Mouse (Mus musculus): Measurements from ENCODE around the gene Gpr173.
"Not testable (repeated sequence)": the region's sequence is repeated elsewhere in the genome, so short reads cannot be mapped to it uniquely, and the experiment has no call there.

Gpr173 gene

DNA sequence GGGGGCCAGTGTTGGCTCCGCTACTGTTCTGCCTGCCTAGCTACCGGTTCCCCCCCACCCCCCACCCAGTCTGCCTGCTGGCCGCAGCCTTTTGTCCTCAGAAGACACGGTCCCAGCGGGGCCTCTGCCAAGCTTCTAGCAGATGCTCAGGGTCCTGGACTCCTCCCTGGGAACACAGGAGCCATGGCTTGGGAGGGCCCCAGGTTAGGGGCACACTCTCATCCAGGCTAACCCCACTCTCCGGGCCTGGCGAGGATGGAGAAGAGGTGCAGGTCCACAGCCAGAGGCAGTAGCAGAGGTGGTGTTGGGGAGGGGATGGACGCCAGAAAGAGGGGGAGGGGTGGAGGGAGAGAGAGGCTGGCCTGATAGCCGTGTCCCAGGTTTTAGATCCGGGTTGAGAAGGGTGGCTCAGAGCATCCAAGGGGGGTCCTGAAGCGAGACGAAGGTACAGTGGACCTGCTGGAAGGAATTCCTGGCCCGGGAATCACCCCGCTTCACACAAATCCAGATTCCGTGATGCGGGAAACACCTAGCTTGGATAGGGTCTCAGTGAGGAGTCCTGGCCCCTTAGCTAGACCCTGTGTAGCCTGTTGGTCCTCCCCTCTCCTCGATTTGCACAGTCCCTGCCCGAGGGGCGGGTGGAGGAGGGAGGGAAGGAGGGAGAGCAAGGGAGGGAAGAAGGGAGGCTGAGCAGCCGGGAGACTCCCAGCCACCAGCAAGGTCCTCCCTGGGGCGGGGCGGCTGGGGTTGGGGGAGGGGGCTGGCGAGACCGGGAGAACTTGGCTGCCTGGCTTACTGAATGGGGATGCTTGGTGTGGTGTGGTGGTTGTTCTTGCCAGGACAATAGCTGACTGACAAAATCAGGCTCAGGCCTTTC is at the start of gene Gpr173:
Gene Gpr173 (minus strand): TSS at position 308 of the 877 bp plus-strand sequence.
- peak; percentile 79 for DNase-seq

DNA sequence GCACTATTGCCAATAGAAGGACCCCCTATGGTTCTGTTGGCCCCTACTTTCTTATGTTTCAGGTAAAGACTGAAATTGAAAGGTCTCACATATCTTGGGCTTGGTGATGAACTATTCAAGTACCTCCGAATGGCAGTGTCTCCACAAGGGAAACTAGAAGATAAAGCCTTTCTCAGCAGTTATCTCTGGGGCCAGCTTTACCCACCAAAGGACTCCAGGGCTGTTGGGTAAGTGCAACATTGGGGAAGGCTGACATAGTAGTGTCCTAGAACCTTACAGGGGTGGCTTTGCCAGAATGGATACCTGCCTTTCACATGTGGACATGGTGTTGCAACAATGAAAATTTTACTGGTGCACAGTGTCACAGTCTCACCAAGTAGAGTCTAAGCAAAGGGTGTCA is 34.7 kb upstream of the Gpr173 start:
- DNase-seq: no peak

DNA sequence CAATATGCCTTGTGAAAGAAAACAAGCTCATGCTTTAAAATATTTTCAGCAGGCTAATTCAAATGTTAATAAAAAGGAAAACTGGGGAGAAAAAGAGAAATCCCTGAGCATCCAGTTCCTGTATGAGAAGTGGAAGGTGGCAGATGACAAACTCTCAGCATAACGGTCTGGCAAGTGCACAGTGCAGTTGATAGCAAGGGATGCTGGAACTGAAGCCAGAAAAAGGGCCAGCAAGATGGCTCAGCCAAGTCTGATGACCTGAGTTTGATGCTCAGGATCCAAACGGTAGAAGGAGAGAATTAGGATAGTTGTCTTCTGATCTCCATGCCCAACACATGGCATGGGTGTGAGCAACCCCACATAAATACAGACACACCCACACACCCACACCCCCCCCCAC is 31.6 kb upstream of the Gpr173 start:
- no peak for DNase-seq

DNA sequence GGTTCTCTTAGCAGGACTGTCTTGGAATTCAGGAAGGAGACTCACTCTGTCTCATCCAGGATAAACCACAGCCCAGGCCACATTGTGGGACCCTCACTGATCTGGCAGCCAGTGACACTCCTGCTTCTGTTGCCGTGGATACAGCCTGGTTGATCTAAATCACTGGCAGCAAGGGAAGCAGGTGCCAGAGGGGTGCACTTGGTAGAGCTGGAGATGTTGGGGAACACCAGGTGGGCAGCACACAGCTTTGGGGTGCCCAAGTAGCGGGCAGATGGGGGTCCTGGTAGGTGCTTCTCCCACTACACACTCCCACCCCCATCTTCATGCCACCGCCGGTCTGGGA is 479 bp downstream of the Gpr173 start:
- peak; percentile 3 for DNase-seq

DNA sequence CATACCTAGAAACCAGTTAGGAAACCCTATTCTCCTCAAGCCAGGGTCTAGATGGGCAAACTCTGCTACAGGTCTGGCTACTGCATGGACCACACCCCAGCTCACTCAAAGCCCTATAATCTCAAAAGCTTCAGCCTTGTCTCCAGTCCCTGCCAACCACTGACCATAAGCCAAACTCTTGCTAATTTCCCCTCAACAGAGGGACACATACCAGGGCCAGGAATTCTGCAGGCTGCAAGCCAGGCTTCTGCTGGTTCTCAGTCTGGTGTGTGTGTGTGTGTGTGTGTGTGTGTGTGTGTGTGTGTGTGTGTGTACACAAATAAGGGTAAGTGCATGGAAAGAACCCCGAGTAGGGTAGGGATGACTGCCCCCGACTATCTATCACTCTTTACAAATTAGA is 2.1 kb downstream of the Gpr173 start:
- no peak for DNase-seq

DNA sequence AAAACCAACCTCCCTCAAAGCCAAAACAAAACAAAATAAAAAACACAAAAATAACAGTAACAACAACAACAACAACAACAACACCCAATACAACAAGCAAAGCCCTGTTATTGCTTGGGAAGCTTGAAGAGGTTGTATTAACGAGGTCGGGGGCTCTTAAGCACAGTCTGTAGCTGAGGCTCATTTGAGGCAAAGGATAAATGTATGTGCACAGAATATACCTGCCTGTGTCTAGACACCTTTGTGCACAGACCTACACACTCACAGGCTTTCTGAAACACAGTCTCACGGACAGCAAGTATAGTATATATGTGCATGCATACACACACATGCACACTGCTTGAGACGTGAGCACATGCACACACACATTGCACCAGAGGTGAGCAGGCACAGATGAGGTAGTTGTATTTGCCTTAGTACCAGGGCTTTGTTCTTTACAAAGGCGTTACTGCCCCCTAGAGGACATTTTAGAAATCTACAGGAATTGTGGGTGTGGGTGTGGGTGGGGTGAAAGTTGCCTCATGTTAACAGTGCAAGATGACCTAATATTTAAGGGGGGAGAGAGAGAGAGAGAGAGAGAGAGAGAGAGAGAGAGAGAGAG is 15.9 kb downstream of the Gpr173 start:
- DNase-seq: peak; percentile 75

DNA sequence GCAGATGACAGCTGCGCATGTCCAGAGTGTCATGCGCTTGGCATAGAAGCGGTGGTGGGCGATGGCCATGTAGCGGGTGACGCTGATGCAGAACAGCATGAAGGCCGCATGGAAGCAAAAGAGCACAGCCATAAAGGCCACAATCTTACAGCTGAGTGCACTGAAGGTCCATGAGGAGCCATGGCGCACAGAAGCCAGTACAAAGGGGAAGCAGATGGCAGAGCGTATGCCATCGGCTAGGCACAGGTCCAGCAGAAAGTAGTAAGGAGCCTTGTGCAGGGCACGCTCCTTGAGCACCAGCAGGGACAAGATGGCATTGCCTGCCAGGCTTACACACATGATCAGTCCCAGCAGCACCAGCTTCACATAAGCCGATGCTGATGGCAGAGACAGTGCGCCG is 21.5 kb downstream of the Gpr173 start:
- no peak for DNase-seq

DNA sequence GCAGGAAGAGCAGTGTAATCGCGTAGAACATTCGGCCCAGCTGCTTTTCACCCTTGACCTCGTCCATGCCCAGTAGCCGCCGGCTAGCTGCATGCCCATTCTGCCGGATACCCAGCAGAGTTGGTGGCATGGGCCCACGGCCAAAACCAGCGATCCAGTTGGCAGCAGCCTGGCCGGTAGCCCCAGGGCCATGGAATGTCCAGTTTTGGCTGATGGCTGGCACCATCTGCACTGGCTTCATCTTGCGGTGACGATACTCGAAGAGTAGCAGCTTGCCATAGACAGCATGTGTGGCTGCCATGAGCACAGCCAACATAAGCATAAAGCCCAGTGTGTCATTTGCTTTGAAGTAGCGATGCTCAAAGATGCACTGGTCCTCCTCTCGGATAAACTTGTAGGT is 21.9 kb downstream of the Gpr173 start:
- no peak for DNase-seq

DNA sequence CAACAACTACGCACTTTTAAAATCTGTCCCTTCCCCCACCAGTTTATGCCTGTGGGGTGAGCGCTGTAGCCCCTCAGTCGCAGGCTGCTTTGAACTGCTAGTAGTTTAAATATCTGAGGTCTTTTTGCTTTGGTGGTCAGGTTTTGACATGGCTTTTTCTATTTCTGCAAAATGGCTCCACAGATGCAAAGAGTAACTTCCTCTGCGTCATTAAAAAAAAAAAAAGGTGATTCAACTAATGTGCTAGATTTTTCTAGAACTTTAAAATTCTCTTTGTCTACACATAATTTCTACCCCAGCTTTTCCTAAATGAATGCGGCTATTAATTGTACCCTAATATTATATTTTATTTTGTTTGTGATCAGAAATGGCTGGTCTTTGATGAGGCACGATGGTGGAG is 25.6 kb downstream of the Gpr173 start:
- no peak for DNase-seq

DNA sequence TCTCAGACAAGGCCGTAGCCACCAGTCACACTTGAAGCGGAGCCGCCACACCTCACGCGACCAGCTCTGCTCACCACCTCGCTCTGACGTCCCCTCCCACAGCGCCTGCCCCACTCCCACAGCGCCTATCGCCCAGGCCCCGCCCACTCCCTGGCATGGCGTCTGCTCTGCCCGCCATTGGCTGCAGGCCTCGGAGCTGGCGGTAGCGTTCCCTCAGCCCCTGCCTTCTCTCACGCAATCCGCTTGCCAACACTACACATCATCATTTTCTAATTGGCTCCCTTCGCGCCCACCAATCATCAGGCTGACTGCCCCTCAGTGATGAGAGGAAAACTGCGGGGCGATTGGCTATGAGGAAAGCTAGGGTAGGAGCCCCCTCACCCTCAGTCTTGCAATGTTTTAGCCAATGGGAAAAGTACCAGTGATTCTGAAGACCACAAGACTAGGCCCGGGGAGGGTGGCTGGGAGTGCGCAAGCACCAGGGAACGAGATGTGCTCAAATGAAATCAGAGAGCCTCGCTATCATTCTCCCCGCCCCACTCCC is 26.1 kb downstream of the Gpr173 start, which contains the start of gene Tspyl2:
Gene Tspyl2 (minus strand): TSS at position 68 of the 544 bp plus-strand sequence.
- DNase-seq: peak; percentile 93

DNA sequence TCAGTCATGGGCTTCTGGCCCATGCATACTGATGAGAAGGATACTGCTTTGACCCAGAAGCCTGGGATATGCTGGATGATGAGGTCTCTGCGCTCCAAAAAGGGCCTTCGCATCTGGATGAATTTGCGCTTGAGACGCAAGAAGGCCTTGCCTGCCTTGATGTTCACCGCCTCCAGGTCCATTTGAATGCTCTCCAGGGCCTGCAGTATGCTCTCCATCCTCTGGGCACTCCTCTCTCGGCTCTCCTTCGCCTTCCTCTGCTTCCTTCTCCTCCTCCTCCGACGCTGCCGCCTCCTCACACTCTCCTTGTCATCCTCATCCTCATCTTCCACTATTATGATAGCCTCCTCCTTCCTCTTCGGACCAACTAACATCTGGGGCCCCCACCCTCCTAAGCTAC is 27.0 kb downstream of the Gpr173 start:
- peak; percentile 11 for DNase-seq

DNA sequence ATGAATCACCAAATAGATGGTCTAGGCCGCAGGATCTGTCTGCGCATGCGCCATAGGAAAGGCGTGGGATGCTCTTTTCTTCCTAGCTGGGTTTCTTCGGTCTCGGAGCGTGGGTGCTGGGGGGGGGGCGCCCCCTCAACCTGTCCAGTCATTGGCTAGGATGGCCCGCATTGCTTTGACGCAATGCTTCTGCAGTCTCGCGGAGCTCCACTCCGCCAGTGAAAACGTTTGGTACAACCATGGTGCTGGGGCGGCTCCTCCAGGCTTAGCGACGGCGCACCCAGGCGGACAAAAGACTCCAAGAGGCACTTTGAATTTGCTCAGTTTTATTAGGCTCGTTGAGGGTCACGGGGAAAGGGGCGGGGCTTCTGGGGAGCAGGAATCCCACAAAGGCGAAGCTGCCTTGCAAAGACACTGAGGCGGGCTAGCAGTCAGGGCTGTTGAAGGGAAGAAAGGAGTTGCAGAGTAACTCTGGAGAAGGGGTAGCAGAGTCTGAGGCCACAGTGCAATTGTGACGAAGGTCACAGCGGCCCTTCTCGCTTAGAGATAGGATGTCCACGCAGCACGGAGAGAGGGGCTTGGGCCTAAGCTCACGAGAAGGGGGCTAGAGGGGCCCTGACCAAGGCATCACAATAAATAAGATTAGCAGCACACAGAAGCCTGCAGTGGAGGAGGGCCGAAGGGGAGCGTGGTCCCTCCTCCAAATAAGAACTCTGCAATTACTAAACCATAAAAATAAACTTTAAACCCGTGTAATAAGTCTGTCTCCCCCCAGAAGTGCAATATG is 31.8 kb downstream of the Gpr173 start:
- DNase-seq: peak; percentile 92

DNA sequence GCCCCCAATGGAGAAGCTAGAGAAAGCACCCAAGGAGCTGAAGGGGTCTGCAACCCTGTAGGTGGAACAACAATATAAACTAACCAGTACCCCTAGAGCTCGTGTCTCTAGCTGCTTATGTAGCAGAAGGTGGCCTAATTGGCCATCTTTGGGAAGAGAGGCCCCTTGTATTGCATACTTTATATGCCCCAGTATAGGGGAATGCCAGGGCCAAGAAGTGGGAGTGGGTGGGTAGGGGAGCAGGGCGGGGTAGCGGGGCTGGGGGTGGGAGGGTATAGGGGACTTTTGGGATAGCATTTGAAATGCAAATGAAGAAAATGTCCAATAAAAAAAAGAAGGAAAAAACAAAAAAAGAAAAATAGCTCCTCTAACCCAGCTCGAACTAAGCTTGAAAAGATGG is 32.4 kb downstream of the Gpr173 start:
- DNase-seq: not testable (repeated sequence)

DNA sequence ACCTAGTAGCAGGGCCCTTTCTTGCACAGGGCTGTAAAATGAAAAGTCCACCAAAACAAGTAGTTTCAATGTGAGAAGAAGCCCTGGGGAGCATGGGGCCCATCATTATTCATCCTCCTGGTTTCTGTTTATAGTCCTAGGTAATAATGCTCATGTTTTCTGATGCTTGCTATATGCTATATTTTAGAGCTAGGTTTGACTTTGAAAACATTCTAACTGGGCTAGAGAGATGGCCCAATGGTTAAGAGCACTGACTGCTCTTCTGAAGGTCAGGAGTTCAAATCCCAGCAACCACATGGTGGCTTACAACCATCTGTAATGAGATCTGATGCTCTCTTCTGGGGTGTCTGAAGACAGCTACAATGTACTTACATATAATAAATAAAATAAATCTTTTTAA is 39.1 kb downstream of the Gpr173 start:
- not testable (repeated sequence) for DNase-seq

DNA sequence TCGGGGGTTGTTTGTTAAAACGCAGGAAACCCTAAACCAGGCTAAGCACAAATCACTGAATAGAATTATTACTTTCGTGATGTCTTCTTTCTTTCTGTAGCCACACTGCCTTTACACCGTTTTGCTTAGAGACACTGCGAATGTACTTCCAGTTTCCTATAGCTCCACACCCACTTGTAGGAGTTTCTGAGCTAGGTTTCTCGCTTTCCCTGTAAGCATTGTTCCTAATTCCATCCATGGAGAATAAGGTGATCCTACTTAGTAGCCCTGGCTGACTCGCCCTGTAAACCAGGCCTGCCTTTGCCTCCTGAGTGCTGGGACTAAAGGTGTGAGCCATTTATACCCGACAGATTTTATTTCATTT is 40.8 kb downstream of the Gpr173 start:
- no peak for DNase-seq

DNA sequence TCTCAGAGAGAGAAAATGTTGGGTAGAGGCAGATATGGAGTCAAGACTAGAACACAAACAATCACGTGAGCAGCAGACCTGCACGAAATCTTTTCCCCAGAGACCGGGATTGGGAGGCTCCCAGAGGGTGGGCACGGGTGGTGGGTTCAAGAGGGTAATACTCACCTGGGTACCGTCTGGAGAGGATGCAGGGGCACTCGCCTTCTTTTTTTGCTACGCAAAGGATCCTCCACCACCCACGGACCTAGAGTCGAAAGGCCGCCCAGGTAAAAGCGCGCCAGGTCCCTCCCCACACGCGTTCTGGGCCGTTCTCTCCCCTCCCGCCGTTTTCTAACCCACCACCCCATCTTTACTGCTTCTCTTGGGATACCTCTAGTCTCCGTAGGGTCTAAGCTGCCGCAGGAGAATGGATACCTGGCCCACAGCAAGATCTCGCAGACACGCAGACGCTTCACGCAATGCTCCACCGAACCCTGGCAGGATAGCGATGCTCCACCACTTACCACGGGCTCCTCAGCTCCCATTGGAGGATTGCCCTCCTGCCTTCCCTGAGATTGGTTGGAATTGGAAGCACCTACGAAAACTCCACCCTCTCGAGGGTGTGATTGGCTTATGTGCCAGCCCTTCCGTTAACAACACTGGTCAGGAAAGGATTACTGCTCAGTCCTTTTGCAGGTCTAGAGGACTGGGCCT is 41.4 kb downstream of the Gpr173 start, which contains the start of gene Kantr:
Gene Kantr (minus strand): TSS at position 500 of the 693 bp plus-strand sequence.
- peak; percentile 83 for DNase-seq

DNA sequence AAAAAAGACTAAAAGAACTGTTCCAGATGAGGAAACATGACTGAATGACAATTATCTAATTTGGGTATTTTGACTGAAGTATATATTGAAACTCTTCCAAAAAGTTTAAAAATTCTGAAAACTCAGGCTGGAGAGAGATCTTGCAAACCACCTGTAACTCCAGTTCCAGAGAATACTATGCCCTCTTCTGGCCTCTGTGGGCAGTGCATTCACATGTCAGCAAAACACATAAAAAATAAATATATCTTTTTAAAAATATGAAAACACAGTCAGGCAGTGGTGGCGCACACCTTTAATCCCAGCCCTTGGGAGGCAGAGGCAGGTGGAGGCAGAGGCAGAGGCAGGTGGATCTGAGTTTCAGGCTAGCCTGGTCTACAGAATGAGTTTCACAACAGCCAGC is 44.9 kb downstream of the Gpr173 start:
- no peak for DNase-seq

DNA sequence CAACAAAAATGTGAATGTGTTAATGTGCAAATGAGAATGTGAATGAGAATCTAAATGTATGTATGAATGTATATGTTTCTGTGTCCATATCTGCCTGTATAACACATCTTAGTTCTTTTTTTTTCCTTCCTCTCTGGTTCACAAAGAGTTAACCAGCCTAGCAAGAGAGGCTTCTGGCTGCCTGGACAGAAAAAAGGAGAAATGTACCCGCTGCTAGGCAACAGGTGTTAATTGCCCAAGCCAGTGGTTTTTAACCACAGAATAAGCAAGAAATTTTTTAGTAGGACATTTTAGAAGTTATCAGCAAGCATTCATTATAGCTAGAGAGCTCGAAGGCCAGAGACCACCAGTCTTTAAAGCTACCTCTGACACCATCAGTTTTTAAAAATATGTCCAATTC is 45.7 kb downstream of the Gpr173 start:
- DNase-seq: no peak

DNA sequence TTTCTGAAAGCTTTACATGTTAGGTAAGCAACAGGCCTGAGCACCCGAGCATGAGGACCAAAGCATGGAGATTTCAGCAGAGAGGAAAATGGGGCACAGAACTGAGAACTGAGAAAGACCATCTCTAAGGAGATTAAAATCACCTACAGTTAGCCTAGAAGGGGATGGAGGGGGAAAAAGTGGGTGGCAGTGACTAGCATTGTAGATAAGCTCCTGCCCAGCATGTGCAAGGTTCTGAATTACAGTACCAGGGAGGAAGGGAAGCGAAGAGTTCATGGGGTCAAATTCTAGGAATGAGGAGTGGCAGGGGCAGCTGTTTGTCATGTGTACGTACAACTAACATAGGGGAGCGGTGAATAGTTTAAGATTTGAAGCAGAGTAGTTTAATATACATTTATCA is 48.0 kb downstream of the Gpr173 start:
- no peak for DNase-seq

DNA sequence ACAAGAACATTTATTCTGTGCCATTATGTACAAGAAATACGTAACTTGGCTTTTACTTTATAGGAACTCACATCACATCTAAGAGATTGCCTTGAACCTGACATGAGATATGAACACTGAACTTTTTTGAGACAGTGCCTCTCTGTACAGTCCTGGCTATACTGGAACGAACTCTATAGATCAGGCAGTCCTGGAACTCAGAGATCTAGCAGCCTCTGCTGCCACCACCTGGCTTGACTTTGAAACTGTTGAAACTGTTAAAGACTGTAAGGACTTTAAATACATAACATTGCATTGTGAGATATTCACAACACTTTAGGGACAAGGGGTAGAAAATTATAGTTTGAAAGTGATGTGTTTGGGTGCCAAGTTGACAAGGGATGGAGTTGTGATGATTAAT is 60.6 kb downstream of the Gpr173 start:
- DNase-seq: peak; percentile 38

DNA sequence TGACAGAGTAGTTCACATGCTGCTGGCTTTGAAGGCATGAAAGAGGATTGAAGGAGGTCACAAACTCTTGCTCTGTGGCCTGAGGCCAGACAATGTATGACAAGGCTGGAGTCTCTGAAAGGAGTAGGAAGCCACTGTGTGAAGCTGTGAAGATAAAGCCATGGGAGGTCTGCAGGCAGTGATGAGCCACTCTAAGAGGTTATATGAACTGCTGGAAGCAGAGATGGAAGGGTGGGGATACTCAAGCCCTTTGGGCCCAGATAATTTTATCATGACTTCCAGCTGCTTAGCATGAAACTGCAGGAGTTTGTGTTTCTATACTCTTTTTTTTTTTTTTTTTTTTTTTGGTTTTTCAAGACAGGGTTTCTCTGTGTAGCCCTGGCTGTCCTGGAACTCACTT is 61.1 kb downstream of the Gpr173 start:
- DNase-seq: no peak

DNA sequence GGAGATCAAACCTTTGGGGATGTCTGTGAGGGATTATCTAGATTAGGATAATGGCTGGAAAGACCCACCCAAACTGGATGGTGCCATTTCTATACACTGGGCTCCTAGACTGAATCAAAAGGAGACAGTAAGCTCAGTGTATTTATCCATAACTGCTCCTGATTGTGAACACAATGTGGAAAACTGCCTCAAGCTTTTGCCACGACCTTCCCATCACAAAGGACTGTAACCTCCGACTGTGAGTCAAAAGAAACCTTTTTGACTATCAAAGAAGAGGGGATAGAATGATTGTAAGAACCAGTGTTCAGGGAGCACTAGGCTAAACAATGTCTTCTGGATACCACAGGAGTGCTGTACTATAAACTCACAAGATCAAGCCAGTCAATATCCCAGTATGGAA is 62.3 kb downstream of the Gpr173 start:
- no peak for DNase-seq

Data from embryo, embryonic 11 days (tissue).